Mouse (Mus musculus) hindbrain, embryonic 14.5 days (tissue): ENCODE data around the gene Cnmd. TPM values are rescaled to one million over a fixed set of nuclear protein-coding genes. Genes with fewer than 3 reads are reported as not detected.

ENCODE experiments used
- ATAC-seq: fragments of 200-750 bp; cut with Nextera tagmentation; 2 replicates; pipeline ENCODE4 v1.8.0; 2017; ENCODE audit warnings: moderate number of reproducible peaks, mild to moderate bottlenecking, moderate TSS enrichment, moderate library complexity; ENCODE audit not compliant: low FRiP score
- DNase-seq: peaks from one replicate; pipeline ENCODE4 v3.0.0-alpha.2; 2015; ENCODE audit warnings: low spot score
- H3K27ac ChIP-seq: fragments of 300-500 bp; sonication (generic); 2 replicates; pipeline ENCODE4 v1.5.1; 2014; ENCODE audit warnings: mild to moderate bottlenecking, moderate library complexity
- H3K27me3 ChIP-seq: fragments of 300-500 bp; sonication (generic); 2 replicates; pipeline ENCODE4 v1.6.1; 2014; ENCODE audit warnings: mild to moderate bottlenecking, low read length, mixed read lengths; ENCODE audit not compliant: control insufficient read depth, insufficient read depth
- H3K36me3 ChIP-seq: fragments of 300-500 bp; sonication (generic); replicated peaks from 2 replicates; pipeline ENCODE4 v1.6.1; 2014; ENCODE audit not compliant: control insufficient read depth, insufficient read depth
- H3K4me1 ChIP-seq: fragments of 300-500 bp; sonication (generic); replicated peaks from 2 replicates; pipeline ENCODE4 v1.6.1; 2014; ENCODE audit warnings: antibody characterized with exemption, low read length, mixed read lengths; ENCODE audit not compliant: control insufficient read depth, insufficient read depth
- H3K4me2 ChIP-seq: fragments of 300-500 bp; sonication (generic); replicated peaks from 2 replicates; pipeline ENCODE4 v1.6.1; 2014; ENCODE audit warnings: mild to moderate bottlenecking, moderate library complexity
- H3K4me3 ChIP-seq: fragments of 300-500 bp; sonication (generic); replicated peaks from 2 replicates; pipeline ENCODE4 v1.5.1; 2014; ENCODE audit warnings: mild to moderate bottlenecking, low read length
- H3K9ac ChIP-seq: fragments of 300-500 bp; sonication (generic); 2 replicates; pipeline ENCODE4 v1.6.1; 2014
- H3K9me3 ChIP-seq: fragments of 300-500 bp; sonication (generic); 2 replicates; pipeline ENCODE4 v1.6.1; 2016; ENCODE audit warnings: low read length; ENCODE audit not compliant: control insufficient read depth
- WGBS: fragments of 180-500 bp; shearing (Covaris S2); extraction: QIAGEN DNeasy Blood & Tissue Kit; methylation state at CpG from one replicate; pipeline ENCODE4 v1.1.7; 2014; 5-methylcytosine and 5-hydroxymethylcytosine counted together
- polyA plus RNA-seq: library from polyadenylated mRNA; unstranded; fragments of >200 nt; fragmentation: Nextera tagmentation; extraction: Ambion mirVana; gene quantifications from 2 replicates; pipeline ENCODE4 v1.2.1, GENCODE M21; 2014

The Cnmd gene
- polyA plus RNA-seq, 1 experiment from 2014 or later, result 4.2 TPM

- H3K9ac ChIP-seq, result no peak overlapping the region
- DNase-seq, result no peak
- 96% methylated on average over 8 of the region's 8 CpGs for WGBS
- H3K9me3 ChIP-seq, result no peaks in the 10 kb centered on the region
- ATAC-seq, result no peak
- no peak overlapping the region for H3K27ac ChIP-seq
- no peak overlapping the region for H3K4me3 ChIP-seq
- peaks cover 24% of the 10 kb centered on the region for H3K36me3 ChIP-seq
- no peak overlapping the region for H3K4me2 ChIP-seq
- H3K27me3 ChIP-seq, result no peaks in the 10 kb centered on the region
- peaks cover 17% of the 10 kb centered on the region for H3K4me1 ChIP-seq
Observed at GRCm38 (mm10) chr14:79590916-79591315, 71.1 kb downstream of the Cnmd start.

- no peak for ATAC-seq
- WGBS, result 90% methylated on average over 6 of the region's 6 CpGs
- no peak overlapping the region for H3K4me3 ChIP-seq
- DNase-seq, result no peak
- no peak overlapping the region for H3K27ac ChIP-seq
- no peak overlapping the region for H3K4me2 ChIP-seq
- peaks cover 17% of the 10 kb centered on the region for H3K4me1 ChIP-seq
- H3K9ac ChIP-seq, result no peak overlapping the region
- peaks cover 9% of the 10 kb centered on the region; the same call in 1 of the 2 replicates for H3K36me3 ChIP-seq
- no peaks in the 10 kb centered on the region for H3K9me3 ChIP-seq
- H3K27me3 ChIP-seq, result no peaks in the 10 kb centered on the region
Observed at GRCm38 (mm10) chr14:79589401-79589800, 72.6 kb downstream of the Cnmd start.

DNA sequence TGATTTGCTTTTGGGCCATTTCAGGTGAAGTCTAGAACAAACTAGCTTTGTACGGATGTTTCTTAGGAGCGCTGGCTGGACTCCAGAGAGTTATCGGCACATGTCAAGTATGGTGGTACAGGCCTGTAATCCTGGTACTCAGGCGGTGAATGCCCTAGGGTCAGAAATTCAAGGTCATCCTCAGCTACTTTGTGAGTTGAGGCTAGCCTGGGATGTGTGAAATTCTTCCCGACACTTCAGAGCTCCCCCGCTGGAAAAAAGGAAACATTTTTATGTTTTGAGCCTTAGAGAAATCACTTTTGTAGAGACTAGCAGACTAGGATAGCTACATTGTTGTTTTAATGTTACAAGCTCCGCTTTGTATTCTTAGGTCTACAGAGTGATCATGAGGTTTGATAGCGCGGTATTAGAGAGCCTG lies 73.4 kb downstream of the Cnmd start:
- H3K4me1 ChIP-seq, result peaks cover 17% of the 10 kb centered on the region
- 0 out of 2 replicates have a peak, but pooled peaks cover 6% of the 10 kb centered on the region for H3K36me3 ChIP-seq
- no peaks in the 10 kb centered on the region for H3K9me3 ChIP-seq
- H3K27ac ChIP-seq, result 0 out of 2 replicates have a peak overlapping the region, but pooled peaks have one; percentile 99
- DNase-seq, result no peak
- H3K4me2 ChIP-seq, result peak overlapping the region; percentile 69
- WGBS, result 86% methylated on average over 9 of the region's 9 CpGs
- no peaks in the 10 kb centered on the region for H3K27me3 ChIP-seq
- H3K4me3 ChIP-seq, result peak overlapping the region; percentile 75
- ATAC-seq, result no peak
- peak overlapping the region; percentile 68 for H3K9ac ChIP-seq

GRCm38 (mm10) chr14:79587852-79588229 lies 74.1 kb downstream of the Cnmd start:
- DNase-seq (no peak), ATAC-seq (peak; percentile 25)
- Histone ChIP-seq H3K27ac (peak overlapping the region; percentile 99), H3K27me3 (no peaks in the 10 kb centered on the region), H3K9me3 (no peaks in the 10 kb centered on the region), H3K4me2 (peak overlapping the region; percentile 69), H3K36me3 (0 out of 2 replicates have a peak, but pooled peaks cover 6% of the 10 kb centered on the region), H3K4me1 (peaks cover 17% of the 10 kb centered on the region), H3K4me3 (peak overlapping the region; percentile 75), H3K9ac (peak overlapping the region; percentile 68)
- 3% methylated on average over 9 of the region's 9 CpGs for WGBS

Other genes with a start within 250 kb of the Cnmd start
- 24.5 and 30.6 TPM in 2 replicates for gene Kbtbd7, start 235.7 kb downstream of the Cnmd start, polyA plus RNA-seq
- 1.9 and 2.3 TPM in 2 replicates for gene Kbtbd6, start 210.3 kb downstream of the Cnmd start, polyA plus RNA-seq
- 3.8 and 3.9 TPM in 2 replicates for gene Elf1, start 181.0 kb downstream of the Cnmd start, polyA plus RNA-seq
- 40.5 and 40.9 TPM in 2 replicates for gene Wbp4, start 180.7 kb downstream of the Cnmd start, polyA plus RNA-seq
- gene Sugt1, start 74.5 kb downstream of the Cnmd start, polyA plus RNA-seq, result 109 and 115 TPM in 2 replicates
- gene Pcdh8, start 109.1 kb upstream of the Cnmd start, polyA plus RNA-seq, result 40.5 and 52.0 TPM in 2 replicates